8 mouse cellular contexts compared by ENCODE assay signal in genomic region chr5:90286559-90286958, GRCm38 (mm10).
DNase-seq lines count a peak whose midpoint lies in the region; ATAC-seq lines count a peak whose summit lies in the region.

No protein-coding gene starts in this region.

- no peaks in the 10 kb centered on the region for H3K4me1 ChIP-seq in heart, embryonic 11.5 days (ENCODE audit: control insufficient read depth, insufficient read depth, low read length)
- no peaks in the 10 kb centered on the region for H3K4me1 ChIP-seq in liver, embryonic 11.5 days (replicated peaks; ENCODE audit: control insufficient read depth, insufficient read depth, low read length)
- H3K4me1 ChIP-seq in hindbrain, embryonic 12.5 days: no peaks in the 10 kb centered on the region

- H3K27ac ChIP-seq in heart, embryonic 11.5 days (ENCODE audit: low read depth, low read length): no peak overlapping the region
- H3K27ac ChIP-seq in liver, embryonic 11.5 days (ENCODE audit: low read depth, low read length): no peak overlapping the region
- no peak overlapping the region for H3K27ac ChIP-seq in hindbrain, embryonic 12.5 days

- 82% methylated on average over 2 of the region's 2 CpGs for WGBS in heart, embryonic 11.5 days (ENCODE audit: insufficient replicate concordance)
- WGBS in liver, embryonic 11.5 days: 83% methylated on average over 2 of the region's 2 CpGs
- WGBS in hindbrain, embryonic 12.5 days: 77% methylated on average over 2 of the region's 2 CpGs

- no peak overlapping the region for H3K4me2 ChIP-seq in heart, embryonic 11.5 days
- no peak overlapping the region for H3K4me2 ChIP-seq in liver, embryonic 11.5 days
- H3K4me2 ChIP-seq in hindbrain, embryonic 12.5 days (replicated peaks): no peak overlapping the region

- peaks cover 31% of the 10 kb centered on the region for H3K36me3 ChIP-seq in heart, embryonic 11.5 days (ENCODE audit: control insufficient read depth, insufficient read depth, low read length)
- H3K36me3 ChIP-seq in liver, embryonic 11.5 days (ENCODE audit: control insufficient read depth, insufficient read depth, low read length): peaks cover 40% of the 10 kb centered on the region
- H3K36me3 ChIP-seq in hindbrain, embryonic 12.5 days: peaks cover 58% of the 10 kb centered on the region

- DNase-seq in heart, adult 8-10 months (ENCODE audit: low spot score): peak; percentile 6
- peak; percentile 12 for DNase-seq in urinary bladder, postnatal 25 days (ENCODE audit: low spot score)
- no peak for DNase-seq in urinary bladder, adult 2 months (ENCODE audit: low spot score)
- DNase-seq in embryo, embryonic 10.5 days (ENCODE audit: low spot score): peak; percentile 50
- no peak for DNase-seq in liver, embryonic 11.5 days (ENCODE audit: low spot score)
- DNase-seq in spleen, postnatal 36 days (ENCODE audit: low spot score in 2 of 2): peak; percentile 18 to 30

- ATAC-seq in heart, embryonic 11.5 days (replicated peaks; ENCODE audit: insufficient number of reproducible peaks, low FRiP score, low TSS enrichment): no peak
- ATAC-seq in liver, embryonic 11.5 days (replicated peaks; ENCODE audit: low FRiP score): 0 out of 2 replicates have a peak, but pooled peaks have one; percentile 34
- no peak for ATAC-seq in hindbrain, embryonic 12.5 days (ENCODE audit: low FRiP score)

- no peak overlapping the region for H3K9ac ChIP-seq in heart, embryonic 11.5 days (ENCODE audit: low read depth, low read length)
- H3K9ac ChIP-seq in liver, embryonic 11.5 days (ENCODE audit: low read depth, low read length): no peak overlapping the region
- H3K9ac ChIP-seq in hindbrain, embryonic 12.5 days: no peak overlapping the region

- H3K27me3 ChIP-seq in heart, embryonic 11.5 days (ENCODE audit: control insufficient read depth, insufficient read depth, low read length): no peaks in the 10 kb centered on the region
- no peaks in the 10 kb centered on the region for H3K27me3 ChIP-seq in liver, embryonic 11.5 days (replicated peaks; ENCODE audit: control insufficient read depth, insufficient read depth, low read length)
- H3K27me3 ChIP-seq in hindbrain, embryonic 12.5 days: no peaks in the 10 kb centered on the region

- H3K4me3 ChIP-seq in heart, embryonic 11.5 days (ENCODE audit: low read depth, low read length): no peak overlapping the region
- no peak overlapping the region for H3K4me3 ChIP-seq in liver, embryonic 11.5 days (ENCODE audit: low read depth, low read length)
- H3K4me3 ChIP-seq in hindbrain, embryonic 12.5 days: no peak overlapping the region

- H3K9me3 ChIP-seq in heart, embryonic 11.5 days (replicated peaks; ENCODE audit: control insufficient read depth, low read length): no peaks in the 10 kb centered on the region
- no peaks in the 10 kb centered on the region for H3K9me3 ChIP-seq in liver, embryonic 11.5 days (ENCODE audit: control insufficient read depth, low read length)
- no peaks in the 10 kb centered on the region for H3K9me3 ChIP-seq in hindbrain, embryonic 12.5 days (replicated peaks)

Comparison
In these comparisons a context has a peak if more than half of its experiments do, and no peak if none do; other contexts are left out.
1. DNase-seq: peak in heart, adult 8-10 months (single experiment), urinary bladder, postnatal 25 days (single experiment), embryo, embryonic 10.5 days (single experiment) and spleen, postnatal 36 days (2 of 2); none in urinary bladder, adult 2 months (single experiment) and liver, embryonic 11.5 days (single experiment).